Mouse (Mus musculus) cerebellum, adult 9-10 months (tissue): ENCODE data around the gene Pknox1.
A peak's percentile ranks its signal among the peaks of the same experiment; 100 is the strongest.
"Not testable (repeated sequence)": the region's sequence is repeated elsewhere in the genome, so short reads cannot be mapped to it uniquely, and the experiment has no call there.

ENCODE experiments used
- DNase-seq: peaks from one replicate; pipeline ENCODE4 v3.0.0; 2022

Pknox1 gene

DNA sequence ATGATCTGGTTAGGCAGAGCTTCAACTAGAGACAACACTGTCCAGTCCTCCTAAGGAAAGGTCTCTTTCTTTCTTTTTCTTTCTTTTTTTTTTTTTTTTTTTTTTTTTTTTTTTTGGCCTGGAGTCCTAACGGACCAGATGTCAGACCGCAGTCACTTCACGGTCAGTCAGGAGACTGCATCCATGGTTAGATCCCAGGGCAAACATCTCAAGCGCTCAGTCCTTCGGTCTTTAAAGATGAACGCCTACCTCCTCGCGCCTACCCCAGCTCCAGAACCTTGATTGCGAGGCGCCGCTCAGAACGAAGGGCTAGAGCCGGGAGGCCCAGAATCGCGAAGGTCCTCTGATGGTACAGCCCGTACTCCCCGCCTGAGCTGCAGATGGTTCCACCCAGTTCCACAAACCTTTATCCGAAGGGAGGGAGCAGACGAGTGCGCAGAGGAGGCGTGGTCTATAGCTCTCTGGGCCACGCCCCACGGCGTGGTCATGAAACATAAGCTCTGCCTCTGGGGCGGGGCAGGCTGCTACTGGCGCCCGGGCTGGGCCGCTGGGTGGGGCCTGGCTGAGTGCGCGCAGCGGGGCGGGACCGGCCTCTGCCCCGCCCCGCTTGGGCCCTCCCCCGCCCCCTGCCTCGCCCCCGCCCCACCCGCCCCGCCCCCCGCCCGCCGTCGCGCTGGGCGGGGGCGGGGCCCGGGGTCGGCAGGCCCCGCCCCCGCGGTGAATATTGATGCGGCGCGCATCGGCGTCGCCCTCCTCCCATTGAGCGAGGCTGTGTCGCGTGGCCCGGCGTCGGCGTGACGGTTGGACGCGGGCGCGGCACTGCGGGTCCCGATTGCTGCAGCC is at the start of gene Pknox1:
Gene Pknox1, plus strand, starts transcription at position 720 of the 843 bp plus-strand sequence.
- peak; percentile 100 for DNase-seq

DNA sequence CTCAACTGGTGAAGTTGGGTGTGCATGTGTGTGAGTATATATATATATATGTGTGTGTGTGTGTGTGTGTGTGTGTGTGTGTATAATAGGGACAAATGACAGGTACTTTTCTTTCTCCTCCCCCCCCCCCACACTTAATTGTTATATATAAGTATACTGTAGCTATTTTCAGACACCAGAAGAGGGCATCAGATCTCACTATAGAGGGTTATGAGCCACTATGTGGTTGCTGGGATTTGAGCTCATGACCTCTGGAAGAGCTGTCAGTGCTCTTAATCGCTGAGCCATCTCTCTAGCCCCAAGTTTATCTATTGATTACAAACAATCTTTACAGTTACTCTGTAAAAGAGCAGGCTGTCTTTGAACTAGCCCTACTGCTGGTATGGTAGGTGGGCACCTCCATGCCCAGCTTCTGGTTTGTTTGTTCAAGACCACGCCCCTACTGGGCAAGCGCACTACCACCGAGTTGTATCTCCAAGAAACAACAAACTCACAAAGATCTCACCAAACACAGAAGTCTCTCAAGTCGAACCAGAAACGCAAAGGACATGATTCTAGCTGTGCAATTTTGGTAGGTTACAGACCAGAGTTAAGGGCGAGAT is 45.1 kb upstream of the Pknox1 start:
- DNase-seq, result no peak

DNA sequence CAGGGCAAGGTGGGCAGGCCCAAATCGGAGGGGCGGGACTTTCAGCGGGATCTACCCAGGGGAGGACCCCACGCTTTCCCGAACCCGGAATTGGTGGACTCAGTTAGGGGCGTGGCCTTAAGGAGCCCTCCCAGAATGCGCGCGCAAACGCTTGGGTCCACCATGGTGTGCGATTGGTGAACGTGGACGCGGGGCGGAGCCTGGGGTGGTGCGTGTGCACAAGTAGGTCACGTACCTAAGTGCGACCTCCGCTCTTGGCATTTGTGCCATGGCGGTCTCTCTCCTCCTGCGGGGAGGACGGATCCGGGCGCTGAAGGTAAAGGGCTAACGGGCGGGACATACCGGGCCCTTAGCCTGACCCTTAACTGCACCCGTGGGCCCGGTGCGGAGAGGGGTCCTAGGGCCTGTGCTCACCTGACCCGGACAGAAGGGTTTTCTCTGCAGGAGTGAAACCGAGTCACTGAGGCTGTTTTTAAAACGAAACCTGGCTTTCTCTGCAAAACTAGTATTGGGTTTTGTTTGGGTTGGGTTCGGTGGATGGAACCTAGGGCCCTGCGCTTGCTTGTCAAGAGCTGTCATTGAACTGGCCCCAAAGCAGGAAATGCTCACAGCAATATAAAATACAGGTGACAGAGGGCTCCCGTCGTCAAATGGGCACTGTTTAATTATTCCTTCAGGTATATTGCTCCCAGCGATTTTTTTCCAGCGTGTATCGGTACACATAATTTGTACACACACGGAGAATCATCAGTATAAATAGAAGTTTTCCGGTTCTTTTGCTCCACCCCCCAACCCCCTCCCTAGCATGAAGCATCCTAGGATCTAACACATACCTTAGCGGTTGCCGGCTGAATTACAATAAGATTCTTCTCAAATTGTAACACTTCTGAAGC is 44.3 kb upstream of the Pknox1 start, which contains the start of the genes Wdr4 and Ndufv3:
Gene Wdr4, minus strand, starts transcription at position 35 of the 893 bp plus-strand sequence.
Gene Ndufv3, plus strand, starts transcription at position 170 of the 893 bp plus-strand sequence.
- DNase-seq, result peak; percentile 99

DNA sequence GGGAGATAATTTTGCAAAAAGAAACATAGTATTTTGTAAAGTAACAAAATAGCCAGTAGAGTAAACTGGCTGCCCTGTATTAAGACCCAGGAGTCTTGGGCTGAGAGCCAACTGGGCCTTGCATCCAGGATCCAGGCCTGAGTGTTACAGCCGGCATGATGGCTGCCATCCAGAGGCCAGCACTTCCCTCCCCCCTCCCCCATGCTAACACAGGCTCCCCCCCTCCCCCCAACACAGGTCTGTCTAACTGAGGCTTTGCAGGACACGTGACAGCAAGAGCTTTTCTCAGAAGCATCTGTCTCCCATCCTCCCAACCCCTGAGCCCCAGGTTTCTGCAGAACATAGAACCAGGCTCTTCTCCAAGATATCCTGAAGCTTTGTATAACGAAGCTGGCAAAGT is 43.6 kb upstream of the Pknox1 start:
- DNase-seq, result peak; percentile 88

DNA sequence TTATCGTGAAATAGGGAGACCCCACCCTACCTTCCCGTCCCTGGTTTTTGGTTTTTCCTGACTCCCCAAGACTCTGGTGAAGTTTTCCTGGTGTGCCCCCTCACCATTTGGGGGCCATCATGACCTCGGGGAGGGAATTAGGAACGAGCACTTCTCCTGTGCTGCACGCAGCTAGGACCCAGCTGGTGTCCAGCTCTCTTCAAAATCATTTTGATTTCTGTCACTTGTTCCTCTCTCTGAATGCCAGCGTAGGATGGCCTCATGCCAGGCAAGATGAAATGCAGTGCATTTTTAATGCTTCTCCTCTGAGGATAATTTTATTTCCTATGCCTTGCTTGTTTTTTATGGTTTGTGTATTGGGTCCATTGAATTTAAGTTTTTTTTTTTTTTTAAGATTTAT is 42.6 kb upstream of the Pknox1 start:
- peak; percentile 64 for DNase-seq

DNA sequence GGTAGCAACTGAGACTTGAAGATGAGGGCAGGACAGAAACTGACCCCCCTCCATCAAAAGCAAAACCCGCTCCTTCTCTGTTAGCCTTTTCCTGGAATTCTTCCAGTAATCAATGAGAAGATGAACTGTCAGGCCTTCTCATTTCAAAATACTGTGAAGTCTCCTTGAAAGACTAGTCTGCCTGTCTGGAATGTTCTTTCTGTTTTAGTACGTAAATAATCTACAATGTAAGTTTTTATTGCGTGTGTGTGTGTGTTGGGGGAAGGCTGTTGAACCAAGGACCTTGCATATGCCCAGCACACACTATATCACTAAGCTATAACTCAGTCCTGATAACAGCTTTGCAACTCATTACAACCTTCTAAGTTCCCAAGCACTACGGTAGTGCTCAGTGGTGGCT is 39.4 kb upstream of the Pknox1 start:
- no peak for DNase-seq

DNA sequence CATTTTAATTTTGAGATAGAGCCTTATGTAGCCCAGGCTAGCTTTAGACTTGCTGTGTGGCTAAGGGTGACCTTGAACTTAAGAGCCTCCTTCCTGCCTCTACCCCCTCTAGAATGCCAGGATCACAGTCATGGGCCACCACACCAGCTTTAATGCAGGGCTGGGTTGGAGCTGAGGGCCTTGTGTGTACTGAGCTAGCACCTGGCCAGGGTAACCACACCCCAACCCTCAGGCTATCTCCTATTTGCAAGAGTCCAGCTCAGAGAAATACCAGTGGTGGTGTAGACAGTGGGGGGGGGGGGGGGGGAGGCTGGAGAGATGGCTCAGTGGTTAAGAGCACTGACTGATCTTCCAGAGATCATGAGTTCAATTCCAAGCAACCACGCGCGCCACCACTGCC is 38.7 kb upstream of the Pknox1 start:
- no peak for DNase-seq

DNA sequence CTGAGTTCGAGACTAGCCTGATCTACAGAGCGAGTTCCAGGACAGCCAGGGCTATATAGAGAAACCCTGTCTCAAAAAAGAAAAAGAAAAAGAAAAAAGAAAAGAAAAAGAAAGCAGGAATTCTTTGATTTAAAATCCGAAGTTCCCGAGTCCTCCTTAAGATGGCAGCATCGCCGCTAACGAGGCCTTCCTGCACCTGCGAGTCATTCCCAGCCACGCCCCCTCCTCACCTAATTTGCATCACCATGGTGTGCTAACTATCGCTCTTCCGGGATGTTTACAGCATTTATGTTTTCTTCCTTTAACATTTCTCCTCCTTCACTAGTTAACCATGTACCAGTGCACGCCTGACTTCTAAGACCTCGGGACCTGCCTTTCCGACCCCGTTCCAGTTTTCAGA is 35.2 kb upstream of the Pknox1 start:
- no peak for DNase-seq

DNA sequence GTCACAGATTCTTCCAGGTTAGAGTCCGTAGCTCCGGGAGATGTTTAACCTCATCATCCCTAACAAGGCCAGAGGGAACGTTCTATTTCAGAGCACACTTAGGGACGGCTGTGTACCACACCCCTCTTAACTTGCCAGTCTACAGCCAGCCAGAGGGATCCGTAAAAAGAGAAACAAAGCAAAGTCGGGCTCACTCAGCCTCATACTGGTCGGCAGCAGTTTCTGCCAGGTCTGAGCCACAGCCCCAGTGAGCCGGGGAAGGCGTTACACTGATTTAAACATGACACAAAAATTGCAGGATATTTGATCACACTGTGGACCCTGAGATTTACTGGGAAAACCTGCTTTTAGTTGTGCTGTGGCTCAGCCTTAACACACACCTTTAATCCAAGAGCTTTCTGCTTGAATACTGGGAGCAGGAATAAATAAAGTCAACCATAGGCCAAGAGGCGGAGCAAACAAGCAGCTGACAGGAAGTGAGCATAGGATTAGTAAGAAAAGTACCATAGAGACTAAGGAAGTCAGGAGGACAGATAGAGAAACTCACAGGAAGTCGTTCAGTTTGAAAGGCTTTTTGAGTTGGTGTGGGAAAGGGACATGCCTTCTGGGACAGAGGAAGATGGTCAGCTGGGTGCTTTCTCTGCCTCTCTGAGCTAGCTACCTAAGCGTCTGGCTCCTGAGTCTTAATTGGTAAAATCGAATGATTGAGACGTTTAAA is 32.9 kb upstream of the Pknox1 start:
- no peak for DNase-seq

DNA sequence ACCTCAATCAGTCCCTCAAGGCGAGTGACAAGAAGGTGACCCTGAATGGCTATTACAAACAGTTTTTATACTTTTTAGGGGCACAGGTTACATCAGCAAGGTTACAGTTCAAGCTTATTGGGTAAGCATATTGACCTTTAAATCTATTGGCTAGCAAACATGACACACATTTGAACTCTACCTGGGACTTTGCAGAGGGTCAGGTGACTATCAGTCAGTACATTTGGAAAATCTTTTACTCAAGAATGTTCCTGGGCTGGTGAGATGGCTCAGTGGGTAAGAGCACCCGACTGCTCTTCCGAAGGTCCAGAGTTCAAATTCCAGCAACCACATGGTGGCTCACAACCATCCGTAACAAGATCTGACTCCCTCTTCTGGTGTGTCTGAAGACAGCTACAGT is 32.2 kb upstream of the Pknox1 start:
- not testable (repeated sequence) for DNase-seq

DNA sequence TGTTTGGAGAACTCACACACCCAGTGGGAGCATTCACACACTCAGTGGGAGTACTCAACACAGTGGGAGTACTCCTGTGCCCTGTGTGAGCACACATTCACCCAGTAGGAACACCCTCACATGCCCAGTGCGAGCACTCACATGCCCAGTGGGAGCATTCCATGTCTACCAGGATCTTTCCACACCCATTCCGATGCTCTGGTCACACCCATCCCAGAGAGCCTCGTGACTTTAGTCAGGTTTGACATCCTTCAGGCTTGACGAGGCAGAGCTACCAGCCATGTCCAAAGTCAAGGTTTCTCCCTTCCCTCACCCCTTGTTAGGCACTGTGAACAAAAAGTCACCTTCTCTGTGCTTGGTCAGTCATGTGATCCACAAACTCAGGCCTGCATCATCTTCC is 29.2 kb upstream of the Pknox1 start:
- DNase-seq, result no peak

DNA sequence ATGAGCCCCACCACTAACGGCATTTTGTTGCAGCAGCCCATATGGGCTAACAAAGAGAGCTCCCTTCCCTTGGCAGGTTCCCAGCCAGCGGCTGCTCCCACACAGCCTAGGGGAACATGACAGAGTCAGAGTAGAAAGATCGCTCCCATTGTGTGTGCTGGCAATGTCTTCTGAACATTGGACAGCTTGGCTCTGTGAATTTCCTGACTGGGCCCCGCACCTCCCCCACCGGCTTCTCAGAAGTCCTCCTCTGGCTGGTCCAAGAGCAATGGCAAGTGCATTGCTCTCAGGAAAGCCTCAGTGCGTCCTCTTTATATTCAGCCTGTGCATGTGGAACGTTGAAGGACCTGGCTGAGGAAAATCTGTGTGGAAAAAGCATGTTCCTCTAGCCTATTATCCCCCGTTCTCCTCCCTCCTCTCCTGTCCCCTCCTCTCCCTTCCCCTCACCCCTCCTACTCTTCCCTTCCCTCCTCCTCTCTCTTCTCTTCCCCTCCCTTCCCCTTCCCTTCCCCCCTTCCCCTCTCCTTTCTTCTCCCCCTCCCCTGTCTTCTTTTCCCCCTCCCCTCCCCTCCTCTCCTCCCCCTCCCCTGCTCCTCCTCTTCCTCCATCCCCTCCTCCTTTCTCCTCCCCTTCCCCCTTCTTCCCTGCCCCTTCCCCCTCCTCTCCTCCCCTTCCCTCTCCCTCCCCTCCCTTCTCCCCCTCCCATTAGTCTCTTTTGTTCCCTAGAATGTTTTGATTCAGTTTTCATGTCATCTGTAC is 28.5 kb upstream of the Pknox1 start:
- DNase-seq, result no peak

DNA sequence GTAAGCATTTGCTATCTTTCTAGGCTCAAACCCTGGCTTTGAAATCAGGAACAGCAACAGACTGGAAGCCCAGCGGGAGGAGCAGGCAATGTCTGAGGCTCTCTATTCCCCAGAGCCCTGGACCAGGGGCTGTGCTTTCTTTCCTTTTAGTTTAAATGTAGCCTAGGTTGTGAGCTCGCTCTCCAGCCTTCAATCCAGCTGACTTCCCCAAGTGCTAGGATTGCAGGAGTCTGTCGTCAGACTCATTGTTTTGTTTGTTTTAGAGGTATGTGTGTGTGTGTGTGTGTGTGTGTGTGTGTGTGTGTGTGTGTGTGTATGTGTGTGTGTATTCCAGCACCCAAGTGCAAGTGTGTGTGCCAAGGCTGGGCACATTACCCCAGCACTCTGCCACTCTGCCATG is 24.4 kb upstream of the Pknox1 start:
- no peak for DNase-seq

DNA sequence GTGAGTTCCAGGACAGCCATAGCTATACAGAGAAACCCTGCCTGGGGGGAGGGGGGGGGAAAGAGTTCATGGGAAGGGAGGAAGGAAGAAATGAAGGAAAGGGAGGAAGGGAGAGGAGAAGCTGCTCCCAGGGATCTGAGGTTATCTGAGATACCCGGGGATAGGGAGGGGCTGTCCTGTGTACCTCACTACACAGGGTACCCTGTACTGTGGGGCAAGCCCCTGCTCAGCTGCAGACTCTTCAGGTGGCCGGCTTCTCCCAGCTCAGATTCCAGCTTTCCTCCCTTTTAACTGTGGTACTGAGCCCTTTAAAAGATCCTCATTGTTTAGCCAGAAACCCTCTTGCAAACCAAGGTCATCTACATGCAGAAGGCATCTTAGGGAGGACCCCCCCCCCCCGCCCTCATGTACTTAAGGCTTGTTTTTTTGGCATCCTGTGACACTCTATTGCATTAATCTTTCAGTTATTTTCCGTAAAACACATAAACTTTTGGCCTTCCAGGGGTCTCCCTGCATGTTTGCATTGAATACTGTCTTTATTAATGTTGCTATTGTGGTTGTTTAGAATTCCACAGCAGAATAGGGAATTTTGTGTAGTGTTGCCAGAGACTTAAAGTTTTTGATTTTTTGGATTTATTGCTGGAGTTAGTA is 23.6 kb upstream of the Pknox1 start:
- DNase-seq, result no peak

DNA sequence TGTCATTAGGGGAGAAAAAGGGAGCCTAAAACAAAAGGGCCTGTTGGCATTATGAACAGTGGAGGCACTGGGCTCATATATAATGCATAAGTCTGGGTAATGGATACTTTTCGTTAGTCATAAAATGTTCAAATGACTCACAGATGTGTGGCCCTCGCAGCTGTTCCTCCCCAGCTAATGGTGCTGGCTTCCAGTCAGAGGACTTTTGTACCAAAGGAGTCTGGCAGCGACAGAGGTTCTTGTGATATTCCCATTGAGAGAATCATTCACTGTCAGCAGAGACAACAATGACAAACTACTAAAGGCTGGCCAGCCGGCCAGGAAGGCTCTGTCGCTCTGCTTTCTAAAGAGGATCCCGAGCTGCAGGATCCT is 23.1 kb upstream of the Pknox1 start:
- DNase-seq, result no peak

DNA sequence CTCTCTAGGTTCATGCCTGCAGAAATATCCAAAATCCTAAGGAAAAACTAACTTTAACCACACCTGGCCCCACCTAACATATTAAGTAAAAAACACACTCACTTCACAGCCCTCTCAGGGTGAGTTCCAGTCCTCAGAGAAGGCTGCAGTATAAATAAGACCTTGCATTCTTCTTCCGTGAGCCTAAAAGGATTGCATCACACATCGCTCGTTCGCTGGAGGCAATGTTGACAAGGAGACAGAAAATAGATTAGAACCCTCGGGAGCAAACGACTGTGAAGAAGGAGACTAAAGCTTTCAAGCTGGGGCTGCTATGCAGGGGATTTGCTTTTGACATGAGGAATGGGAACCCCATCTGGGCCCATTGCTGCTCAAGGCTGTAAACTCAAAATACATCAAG is 21.0 kb upstream of the Pknox1 start:
- no peak for DNase-seq

DNA sequence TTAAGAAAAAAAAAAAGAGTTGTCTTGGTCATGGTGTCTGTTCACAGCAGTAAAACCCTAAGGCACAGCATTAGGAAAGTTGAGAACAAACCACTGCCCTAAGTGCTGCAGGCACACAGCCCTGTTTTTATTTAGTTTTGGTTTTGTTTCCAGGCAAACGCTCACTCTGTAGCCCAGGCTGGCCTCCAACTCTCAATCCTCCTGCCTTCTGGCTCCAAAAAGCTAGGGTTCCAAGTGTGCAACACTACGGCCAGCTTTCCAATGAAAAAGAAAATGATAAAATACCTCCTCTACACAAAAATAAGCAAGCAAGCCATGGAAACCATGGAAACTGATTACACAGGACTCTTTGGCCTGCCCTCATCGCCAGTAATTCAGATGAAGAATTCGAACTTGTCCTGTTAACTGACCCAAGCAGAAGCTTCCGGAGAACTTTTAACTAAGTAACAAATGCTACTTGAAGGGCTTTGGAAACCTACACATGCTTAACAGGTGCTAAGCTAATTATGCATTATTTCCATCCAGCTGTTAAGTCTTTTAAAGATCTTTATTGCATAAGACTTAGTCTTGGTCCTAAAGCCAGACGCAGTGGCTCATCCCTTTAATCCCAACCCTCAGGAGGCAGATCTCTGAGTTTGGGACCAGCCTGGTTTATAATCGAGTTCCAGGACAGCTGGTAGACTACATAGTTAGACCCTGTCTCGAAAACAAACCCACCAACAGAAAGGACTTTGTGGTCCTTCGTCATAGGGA is 17.9 kb upstream of the Pknox1 start:
- no peak for DNase-seq

DNA sequence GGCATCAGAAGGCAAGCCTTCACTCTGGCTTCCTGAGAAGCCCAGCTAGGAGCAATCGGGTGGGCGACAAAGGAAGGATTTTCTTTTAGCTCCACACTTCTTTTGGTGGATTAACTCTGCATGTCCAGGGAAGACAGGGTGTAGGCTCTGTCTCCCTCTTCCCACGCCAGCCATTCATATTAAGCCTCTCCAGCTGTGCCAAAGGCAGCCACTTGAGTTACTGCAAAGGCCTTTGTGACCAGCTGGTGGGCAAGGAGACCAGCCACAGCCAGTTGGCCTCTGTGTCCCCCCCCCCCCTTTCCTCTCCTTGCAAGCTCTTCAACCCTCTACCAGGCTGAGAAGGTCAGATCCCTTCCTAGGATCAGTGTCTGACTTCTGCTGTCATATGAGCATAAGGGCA is 16.6 kb upstream of the Pknox1 start:
- DNase-seq, result no peak

DNA sequence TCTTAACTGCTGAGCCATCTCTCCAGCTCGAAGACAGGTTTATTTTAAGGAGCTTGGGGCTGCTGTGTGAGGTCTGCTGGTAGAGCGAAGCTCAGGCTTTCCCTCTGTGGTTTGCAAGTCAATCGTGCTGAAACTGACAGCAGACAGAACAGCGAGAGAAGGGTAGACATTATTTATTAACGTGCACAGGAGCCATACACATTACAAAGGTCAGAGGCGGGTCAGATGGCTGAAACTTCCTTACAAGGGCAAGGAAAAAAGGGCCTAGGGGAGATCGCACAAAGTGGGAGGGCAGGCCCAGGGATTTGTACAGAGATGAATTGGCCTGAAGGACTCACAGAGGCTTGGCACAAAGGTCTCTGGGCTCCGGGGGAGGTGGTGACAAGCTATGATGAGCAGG is 15.1 kb upstream of the Pknox1 start:
- no peak for DNase-seq

DNA sequence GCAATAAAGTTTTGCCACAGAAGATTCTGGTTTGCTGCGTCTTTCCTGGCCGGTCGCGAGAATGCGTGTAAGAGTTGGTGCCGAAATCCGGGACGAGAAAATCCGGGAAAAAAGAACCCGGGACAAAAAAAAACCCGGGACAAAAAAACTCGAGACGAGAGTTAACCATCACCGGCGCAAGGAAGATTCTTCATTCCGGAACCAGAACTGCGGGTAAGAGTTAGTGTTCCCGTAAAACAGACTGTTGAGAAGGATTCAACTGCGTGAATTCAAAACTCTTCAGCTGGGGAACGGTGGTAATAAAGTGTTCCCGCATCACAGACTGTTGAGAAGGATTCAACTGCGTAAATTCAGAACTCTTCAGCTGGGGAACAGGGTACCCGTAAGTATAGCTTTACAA is 11.9 kb upstream of the Pknox1 start:
- DNase-seq, result not testable (repeated sequence)

DNA sequence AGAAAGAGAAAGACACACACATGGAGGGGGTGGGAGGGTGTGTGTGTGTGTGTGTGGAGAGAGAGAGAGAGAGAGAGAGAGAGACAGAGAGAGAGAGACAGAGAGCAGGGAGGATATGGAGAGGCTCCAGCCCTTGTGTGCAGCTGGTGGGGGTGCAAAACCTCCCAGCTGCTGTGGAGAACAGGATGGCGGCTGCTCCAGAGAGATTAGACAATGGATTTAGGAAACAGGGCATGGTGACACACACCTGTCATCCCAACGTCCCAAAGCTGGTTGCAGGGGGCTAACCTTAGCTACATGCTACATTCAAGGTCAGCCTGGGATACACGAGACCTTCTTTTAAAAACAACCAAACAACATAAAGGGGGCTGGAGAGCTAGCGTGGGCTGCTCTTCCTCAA is 8.3 kb upstream of the Pknox1 start:
- DNase-seq, result no peak
